Mouse (Mus musculus): ENCODE measurements around the gene Rasgef1b.

DNA sequence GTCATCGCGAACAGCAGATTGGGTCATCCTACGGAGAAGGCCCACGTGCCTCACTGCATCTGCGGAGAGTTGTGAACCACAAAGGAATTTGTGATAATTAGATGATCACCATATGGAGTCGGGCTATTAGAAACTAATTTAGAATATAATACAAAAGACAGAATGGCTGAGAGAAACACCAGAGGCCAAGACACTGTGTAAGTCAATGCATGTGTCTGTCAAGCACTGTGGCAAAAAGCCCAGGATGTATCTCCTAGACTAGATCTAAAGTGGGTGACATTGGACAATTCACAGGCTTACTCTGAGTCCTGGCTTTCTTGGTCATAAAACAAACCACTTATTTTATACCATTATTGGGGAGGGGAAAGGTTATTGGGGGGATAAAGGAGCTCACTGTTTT lies 4.9 kb downstream of the Rasgef1b start:
- TF ChIP-seq CTCF (IDR thresholded peaks at IDR 0.05; ENCODE audit: borderline replicate concordance, control insufficient read depth, extremely low read depth, insufficient read depth, low read length, poor library complexity), result no peak
- no peak for TF ChIP-seq POLR2A (IDR thresholded peaks at IDR 0.05; ENCODE audit: control insufficient read depth, extremely low read depth, insufficient read depth, low read length, poor library complexity)
